Mouse (Mus musculus): ENCODE results near the gene Srcin1. TPM values are rescaled to one million over a fixed set of nuclear protein-coding genes. Genes with fewer than 3 reads are reported as not detected.

The Srcin1 gene
- polyA plus RNA-seq, 1 experiment: 0.32 TPM

DNA sequence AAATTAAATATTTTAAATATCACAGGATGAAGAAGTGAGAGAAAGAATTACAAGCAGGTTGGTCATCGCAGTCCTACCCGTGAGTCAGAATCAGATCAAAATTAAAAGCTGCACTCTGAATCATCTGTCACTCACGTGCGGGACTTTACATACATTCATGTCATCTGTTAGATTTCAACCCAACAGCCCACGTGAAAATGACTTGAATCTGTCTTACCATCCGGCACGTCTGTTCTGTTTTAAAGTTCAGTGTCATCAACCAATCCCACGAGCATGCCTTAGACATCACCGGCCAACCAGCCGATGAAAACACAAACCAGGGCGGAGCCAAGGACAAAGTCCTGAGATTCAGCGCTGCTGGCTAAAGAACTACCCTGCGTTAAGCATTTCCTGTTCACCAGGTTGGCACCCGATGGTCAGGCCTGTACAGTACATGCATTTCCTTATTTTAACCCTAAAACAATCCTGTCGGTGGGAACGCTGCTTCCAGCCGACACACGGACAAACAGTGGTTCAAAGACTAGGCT, 47.6 kb downstream of the Srcin1 start:
- no peak for DNase-seq
- H3K27ac ChIP-seq (ENCODE audit: control insufficient read depth, insufficient read depth, low read length): no peak overlapping the region
- no peak for TF ChIP-seq CTCF (IDR thresholded peaks at IDR 0.05; ENCODE audit: borderline replicate concordance, control insufficient read depth, extremely low read depth, insufficient read depth, low read length, poor library complexity)
- TF ChIP-seq POLR2A (IDR thresholded peaks at IDR 0.05; ENCODE audit: control insufficient read depth, extremely low read depth, insufficient read depth, low read length, poor library complexity): no peak
- WGBS: 93% methylated on average over 18 of the region's 18 CpGs
- no peaks in the 10 kb centered on the region; the same call in none of the 2 replicates for H3K27me3 ChIP-seq (ENCODE audit: control insufficient read depth, insufficient read depth, low read length)
- no peak overlapping the region for H3K4me3 ChIP-seq (ENCODE audit: control insufficient read depth, insufficient read depth, low read length)
- H3K36me3 ChIP-seq (ENCODE audit: control insufficient read depth, insufficient read depth, low read length): no peaks in the 10 kb centered on the region
- peaks cover 13% of the 10 kb centered on the region for H3K4me1 ChIP-seq (replicated peaks; ENCODE audit: control insufficient read depth, insufficient read depth, low read length)

GRCm38 (mm10) chr11:97525313-97525712, 50.7 kb downstream of the Srcin1 start:
- WGBS: 90% methylated on average over 6 of the region's 6 CpGs

GRCm38 (mm10) chr11:97524306-97524705, 51.7 kb downstream of the Srcin1 start:
- no peaks in the 10 kb centered on the region; the same call in 1 of the 2 replicates for H3K27me3 ChIP-seq (ENCODE audit: control insufficient read depth, insufficient read depth, low read length)
- TF ChIP-seq POLR2A (IDR thresholded peaks at IDR 0.05; ENCODE audit: control insufficient read depth, extremely low read depth, insufficient read depth, low read length, poor library complexity) (no peak), CTCF (IDR thresholded peaks at IDR 0.05; ENCODE audit: borderline replicate concordance, control insufficient read depth, extremely low read depth, insufficient read depth, low read length, poor library complexity) (no peak)
- H3K36me3 ChIP-seq (ENCODE audit: control insufficient read depth, insufficient read depth, low read length): no peaks in the 10 kb centered on the region
- H3K4me1 ChIP-seq (replicated peaks; ENCODE audit: control insufficient read depth, insufficient read depth, low read length): no peaks in the 10 kb centered on the region
- 91% methylated on average over 9 of the region's 9 CpGs for WGBS
- H3K4me3 ChIP-seq (ENCODE audit: control insufficient read depth, insufficient read depth, low read length): no peak overlapping the region
- no peak for DNase-seq
- H3K27ac ChIP-seq (ENCODE audit: control insufficient read depth, insufficient read depth, low read length): no peak overlapping the region

More at GRCm38 (mm10) chr11:97525313-97525712, 50.7 kb downstream of the Srcin1 start:
- Histone ChIP-seq H3K36me3 (ENCODE audit: control insufficient read depth, insufficient read depth, low read length) (no peaks in the 10 kb centered on the region), H3K27me3 (ENCODE audit: control insufficient read depth, insufficient read depth, low read length) (no peaks in the 10 kb centered on the region; the same call in 1 of the 2 replicates), H3K4me3 (ENCODE audit: control insufficient read depth, insufficient read depth, low read length) (no peak overlapping the region), H3K4me1 (replicated peaks; ENCODE audit: control insufficient read depth, insufficient read depth, low read length) (no peaks in the 10 kb centered on the region), H3K27ac (ENCODE audit: control insufficient read depth, insufficient read depth, low read length) (no peak overlapping the region)
- no peak for DNase-seq
- no peak for TF ChIP-seq CTCF (IDR thresholded peaks at IDR 0.05; ENCODE audit: borderline replicate concordance, control insufficient read depth, extremely low read depth, insufficient read depth, low read length, poor library complexity)
- no peak for TF ChIP-seq POLR2A (IDR thresholded peaks at IDR 0.05; ENCODE audit: control insufficient read depth, extremely low read depth, insufficient read depth, low read length, poor library complexity)

GRCm38 (mm10) chr11:97523827-97524261, 52.1 kb downstream of the Srcin1 start:
- 65% methylated on average over 1 of the region's 1 CpGs for WGBS
- Histone ChIP-seq H3K36me3 (ENCODE audit: control insufficient read depth, insufficient read depth, low read length) (no peaks in the 10 kb centered on the region), H3K27ac (ENCODE audit: control insufficient read depth, insufficient read depth, low read length) (no peak overlapping the region), H3K4me3 (ENCODE audit: control insufficient read depth, insufficient read depth, low read length) (no peak overlapping the region), H3K27me3 (ENCODE audit: control insufficient read depth, insufficient read depth, low read length) (no peaks in the 10 kb centered on the region; the same call in 1 of the 2 replicates), H3K4me1 (replicated peaks; ENCODE audit: control insufficient read depth, insufficient read depth, low read length) (no peaks in the 10 kb centered on the region)
- TF ChIP-seq POLR2A (IDR thresholded peaks at IDR 0.05; ENCODE audit: control insufficient read depth, extremely low read depth, insufficient read depth, low read length, poor library complexity): no peak
- no peak for TF ChIP-seq CTCF (IDR thresholded peaks at IDR 0.05; ENCODE audit: borderline replicate concordance, control insufficient read depth, extremely low read depth, insufficient read depth, low read length, poor library complexity)
- DNase-seq: no peak

DNA sequence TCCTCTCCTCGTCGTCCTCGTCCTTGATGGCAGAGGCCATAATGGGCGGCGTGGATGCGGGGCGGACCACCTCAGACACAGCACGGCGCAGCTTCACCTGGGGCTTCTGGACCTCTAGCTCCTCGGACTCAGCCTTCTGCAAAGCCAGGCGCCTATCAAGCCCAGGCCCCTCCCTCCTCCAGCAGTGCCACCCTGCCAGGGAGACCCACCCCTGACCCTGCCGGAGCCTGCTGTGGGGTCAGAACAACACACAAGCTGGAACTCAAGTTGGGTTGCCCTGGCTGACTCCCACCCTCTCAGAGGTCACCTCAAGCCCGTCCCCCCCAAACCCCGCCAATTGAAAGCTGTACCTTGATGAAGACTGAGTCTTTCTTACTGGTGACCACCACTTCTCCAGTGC, 52.9 kb downstream of the Srcin1 start:
- Histone ChIP-seq H3K4me3 (ENCODE audit: control insufficient read depth, insufficient read depth, low read length) (no peak overlapping the region), H3K27ac (ENCODE audit: control insufficient read depth, insufficient read depth, low read length) (no peak overlapping the region), H3K36me3 (ENCODE audit: control insufficient read depth, insufficient read depth, low read length) (no peaks in the 10 kb centered on the region), H3K4me1 (replicated peaks; ENCODE audit: control insufficient read depth, insufficient read depth, low read length) (no peaks in the 10 kb centered on the region), H3K27me3 (ENCODE audit: control insufficient read depth, insufficient read depth, low read length) (no peaks in the 10 kb centered on the region; the same call in 1 of the 2 replicates)
- no peak for DNase-seq
- no peak for TF ChIP-seq POLR2A (IDR thresholded peaks at IDR 0.05; ENCODE audit: control insufficient read depth, extremely low read depth, insufficient read depth, low read length, poor library complexity)
- TF ChIP-seq CTCF (IDR thresholded peaks at IDR 0.05; ENCODE audit: borderline replicate concordance, control insufficient read depth, extremely low read depth, insufficient read depth, low read length, poor library complexity): no peak
- 85% methylated on average over 14 of the region's 14 CpGs for WGBS

DNA sequence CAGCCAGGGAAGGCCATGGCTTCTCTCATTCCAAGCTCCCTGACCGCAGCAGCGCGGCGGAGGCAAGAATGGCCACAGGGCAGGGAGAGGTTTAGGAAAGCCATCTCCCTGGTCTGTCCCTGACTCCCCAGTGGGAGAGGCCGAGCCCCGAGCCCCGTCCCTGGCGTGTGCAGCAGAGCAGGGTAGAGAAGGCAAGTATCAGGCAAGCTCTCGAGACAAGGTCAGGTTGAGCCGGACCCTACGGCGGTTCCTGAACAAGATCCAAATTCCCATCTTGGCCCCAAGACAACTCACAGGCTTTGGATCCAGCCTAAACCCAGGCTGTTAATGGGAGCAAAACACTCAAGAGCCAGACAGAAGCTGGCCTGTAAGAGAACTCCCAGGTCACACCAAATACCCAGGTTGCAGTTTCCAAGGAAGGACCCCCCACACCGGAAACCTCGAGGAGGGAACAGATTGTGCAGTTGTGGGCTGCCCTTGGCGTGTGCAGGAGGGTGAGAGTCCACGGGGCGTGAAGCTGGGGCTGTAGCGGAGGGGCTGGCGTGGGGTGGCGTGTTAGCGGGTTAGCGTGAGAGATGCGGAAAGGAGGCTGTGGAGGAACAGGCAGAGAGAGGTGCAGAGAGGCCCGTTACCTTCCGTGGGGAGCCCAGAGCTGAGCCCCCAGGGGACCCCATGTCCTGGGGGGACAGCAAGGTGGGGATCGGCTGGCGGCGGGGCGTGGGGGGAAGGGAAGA, 54.1 kb downstream of the Srcin1 start:
- TF ChIP-seq CTCF (IDR thresholded peaks at IDR 0.05; ENCODE audit: borderline replicate concordance, control insufficient read depth, extremely low read depth, insufficient read depth, low read length, poor library complexity) (no peak), POLR2A (IDR thresholded peaks at IDR 0.05; ENCODE audit: control insufficient read depth, extremely low read depth, insufficient read depth, low read length, poor library complexity) (no peak)
- no peak overlapping the region for H3K4me3 ChIP-seq (ENCODE audit: control insufficient read depth, insufficient read depth, low read length)
- H3K36me3 ChIP-seq (ENCODE audit: control insufficient read depth, insufficient read depth, low read length): no peaks in the 10 kb centered on the region
- no peaks in the 10 kb centered on the region for H3K4me1 ChIP-seq (replicated peaks; ENCODE audit: control insufficient read depth, insufficient read depth, low read length)
- 91% methylated on average over 29 of the region's 29 CpGs for WGBS
- DNase-seq: no peak
- no peaks in the 10 kb centered on the region; the same call in 1 of the 2 replicates for H3K27me3 ChIP-seq (ENCODE audit: control insufficient read depth, insufficient read depth, low read length)
- H3K27ac ChIP-seq (ENCODE audit: control insufficient read depth, insufficient read depth, low read length): no peak overlapping the region
